Mouse (Mus musculus): ENCODE results near the gene Ms4a18.
A peak's percentile ranks its signal among the peaks of the same experiment; 100 is the strongest.

GRCm38 (mm10) chr19:11044996-11045711 is 27.3 kb upstream of the Ms4a18 start:
- TF ChIP-seq CTCF (IDR thresholded peaks at IDR 0.05; ENCODE audit: control insufficient read depth, insufficient read depth, low read length) (peak; percentile 65; the same call in 1 of the 2 replicates), POLR2A (IDR thresholded peaks at IDR 0.05; ENCODE audit: borderline replicate concordance, control insufficient read depth, low read depth, low read length) (peak; percentile 43; the same call in 1 of the 2 replicates)
